Mouse (Mus musculus) E14TG2a.4 (cell line): ENCODE results near the gene Lzts3.

Source experiments
- CTCF ChIP-seq: conservative IDR thresholded peaks from 2 replicates; pipeline ENCODE4 v1.5.1; 2014; ENCODE audit warnings: low read length
- NANOG ChIP-seq: IDR thresholded peaks from 2 replicates; pipeline ENCODE4 v1.6.1; 2014; ENCODE audit warnings: borderline replicate concordance, low read length, mixed read lengths
- POU5F1 ChIP-seq: IDR thresholded peaks from 2 replicates; pipeline ENCODE4 v1.6.1; 2014; ENCODE audit warnings: low read length, borderline replicate concordance

DNA sequence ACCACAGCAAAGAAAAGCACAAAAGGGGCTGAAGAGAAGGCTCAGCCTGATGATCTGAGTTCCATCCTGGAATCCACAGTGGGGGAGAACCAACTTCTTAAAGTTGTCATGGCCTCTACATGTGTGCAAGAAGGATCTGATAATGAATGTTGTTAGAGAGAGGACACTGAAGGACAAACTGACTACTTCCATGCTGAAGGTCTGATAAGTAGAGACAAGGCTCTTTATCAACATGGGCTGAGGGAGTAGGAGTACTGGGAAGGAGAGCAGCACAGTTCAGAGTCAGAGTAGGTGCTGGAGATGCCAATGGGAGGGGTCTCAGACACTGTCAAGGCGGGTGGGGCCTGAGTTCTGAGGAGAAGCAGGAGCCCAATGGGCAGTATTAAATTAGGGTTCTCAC is 47.0 kb downstream of the Lzts3 start:
- no peak for TF ChIP-seq CTCF
- TF ChIP-seq POU5F1, result no peak
- no peak for TF ChIP-seq NANOG
